Mouse (Mus musculus): ENCODE measurements around the gene Aurka.

Gene Aurka

DNA sequence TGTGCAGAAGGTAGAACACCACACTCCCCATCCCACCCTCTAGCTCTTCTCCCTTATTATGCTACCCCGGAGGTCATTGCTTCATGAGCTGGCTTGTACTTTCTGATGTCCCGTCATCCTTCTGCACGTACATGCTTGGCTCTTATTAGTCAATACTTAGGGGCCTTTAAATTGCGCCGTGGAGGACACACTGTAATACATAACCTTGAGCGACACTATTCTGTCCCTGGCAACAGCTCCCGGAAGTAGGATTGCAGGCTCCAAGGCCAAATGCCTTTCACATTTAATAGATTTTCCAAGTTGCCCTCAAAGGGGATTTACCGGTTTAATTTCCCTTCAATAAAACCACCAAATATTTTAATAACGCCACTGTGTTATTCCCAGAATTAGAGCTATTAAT is 58.6 kb downstream of the Aurka start:
- no peak for DNase-seq

DNA sequence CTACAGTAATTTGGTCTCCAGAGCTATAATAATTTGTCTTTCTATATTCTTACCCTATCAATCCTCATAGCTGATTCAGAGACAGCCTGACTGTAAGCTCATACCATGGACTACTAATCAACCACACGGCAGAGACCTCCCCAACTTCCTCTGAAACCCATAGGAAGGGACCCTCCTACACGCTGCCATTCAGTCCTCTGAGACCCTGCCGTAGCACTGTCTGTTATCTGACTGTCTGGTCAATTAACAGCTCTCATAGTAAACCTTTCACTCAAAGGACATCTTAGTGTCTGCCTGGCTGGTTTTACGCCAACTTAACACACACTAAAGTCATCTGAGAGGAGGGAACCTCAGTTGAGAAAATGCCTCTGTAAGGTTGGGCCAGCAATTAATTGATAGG is 63.8 kb downstream of the Aurka start:
- no peak for DNase-seq

All from lung, postnatal 14 days (tissue).